Mouse (Mus musculus) hindbrain, embryonic 14.5 days (tissue): ENCODE measurements around the gene Ppp1r3c. TPM values are rescaled to one million over a fixed set of nuclear protein-coding genes. Genes with fewer than 3 reads are reported as not detected.

Source experiments
- ATAC-seq: fragments of 200-750 bp; cut with Nextera tagmentation; 2 replicates; pipeline ENCODE4 v1.8.0; 2017; ENCODE audit warnings: moderate number of reproducible peaks, mild to moderate bottlenecking, moderate TSS enrichment, moderate library complexity; ENCODE audit not compliant: low FRiP score
- DNase-seq: peaks from one replicate; pipeline ENCODE4 v3.0.0-alpha.2; 2015; ENCODE audit warnings: low spot score
- H3K27ac ChIP-seq: fragments of 300-500 bp; sonication (generic); 2 replicates; pipeline ENCODE4 v1.5.1; 2014; ENCODE audit warnings: mild to moderate bottlenecking, moderate library complexity
- H3K27me3 ChIP-seq: fragments of 300-500 bp; sonication (generic); 2 replicates; pipeline ENCODE4 v1.6.1; 2014; ENCODE audit warnings: mild to moderate bottlenecking, low read length, mixed read lengths; ENCODE audit not compliant: control insufficient read depth, insufficient read depth
- H3K36me3 ChIP-seq: fragments of 300-500 bp; sonication (generic); replicated peaks from 2 replicates; pipeline ENCODE4 v1.6.1; 2014; ENCODE audit not compliant: control insufficient read depth, insufficient read depth
- H3K4me1 ChIP-seq: fragments of 300-500 bp; sonication (generic); replicated peaks from 2 replicates; pipeline ENCODE4 v1.6.1; 2014; ENCODE audit warnings: antibody characterized with exemption, low read length, mixed read lengths; ENCODE audit not compliant: control insufficient read depth, insufficient read depth
- H3K4me2 ChIP-seq: fragments of 300-500 bp; sonication (generic); replicated peaks from 2 replicates; pipeline ENCODE4 v1.6.1; 2014; ENCODE audit warnings: mild to moderate bottlenecking, moderate library complexity
- H3K4me3 ChIP-seq: fragments of 300-500 bp; sonication (generic); replicated peaks from 2 replicates; pipeline ENCODE4 v1.5.1; 2014; ENCODE audit warnings: mild to moderate bottlenecking, low read length
- H3K9ac ChIP-seq: fragments of 300-500 bp; sonication (generic); 2 replicates; pipeline ENCODE4 v1.6.1; 2014
- H3K9me3 ChIP-seq: fragments of 300-500 bp; sonication (generic); 2 replicates; pipeline ENCODE4 v1.6.1; 2016; ENCODE audit warnings: low read length; ENCODE audit not compliant: control insufficient read depth
- WGBS: fragments of 180-500 bp; shearing (Covaris S2); extraction: QIAGEN DNeasy Blood & Tissue Kit; methylation state at CpG from one replicate; pipeline ENCODE4 v1.1.7; 2014; 5-methylcytosine and 5-hydroxymethylcytosine counted together
- polyA plus RNA-seq: library from polyadenylated mRNA; unstranded; fragments of >200 nt; fragmentation: Nextera tagmentation; extraction: Ambion mirVana; gene quantifications from 2 replicates; pipeline ENCODE4 v1.2.1, GENCODE M21; 2014

The Ppp1r3c gene
- polyA plus RNA-seq: 29.8 and 32.5 TPM in 2 replicates

GRCm38 (mm10) chr19:36736537-36736936 lies at the start of gene Ppp1r3c:
Ppp1r3c (minus strand) TSS chr19:36736653.
- DNase-seq (peak; percentile 82), ATAC-seq (peak; percentile 96)
- Histone ChIP-seq H3K4me1 (peaks cover 5% of the 10 kb centered on the region; the same call in 1 of the 2 replicates), H3K9ac (peak within 1 kb of the TSS; percentile 62), H3K27ac (peak within 1 kb of the TSS; percentile 58), H3K36me3 (no peaks in the 10 kb centered on the region), H3K9me3 (no peaks in the 10 kb centered on the region), H3K27me3 (no peaks in the 10 kb centered on the region), H3K4me2 (peak within 1 kb of the TSS; percentile 83), H3K4me3 (peak within 1 kb of the TSS; percentile 49)
- under 1% methylated on average over 33 of the region's 33 CpGs for WGBS

- WGBS: 87% methylated on average over 6 of the region's 6 CpGs
- Histone ChIP-seq H3K9me3 (no peaks in the 10 kb centered on the region), H3K9ac (no peak overlapping the region), H3K27me3 (no peaks in the 10 kb centered on the region), H3K4me3 (no peak overlapping the region), H3K27ac (no peak overlapping the region), H3K4me2 (no peak overlapping the region), H3K36me3 (no peaks in the 10 kb centered on the region), H3K4me1 (no peaks in the 10 kb centered on the region)
- ATAC-seq (peak; percentile 27; the same call in 1 of the 2 replicates), DNase-seq (no peak)
Measured at GRCm38 (mm10) chr19:36783179-36783578, 46.7 kb upstream of the Ppp1r3c start.

GRCm38 (mm10) chr19:36782591-36782990 lies 46.1 kb upstream of the Ppp1r3c start:
- H3K4me2 ChIP-seq: no peak overlapping the region
- DNase-seq: no peak
- WGBS: 57% methylated on average over 3 of the region's 3 CpGs
- no peak overlapping the region for H3K27ac ChIP-seq
- H3K4me1 ChIP-seq: no peaks in the 10 kb centered on the region
- ATAC-seq: no peak
- H3K4me3 ChIP-seq: no peak overlapping the region
- H3K36me3 ChIP-seq: no peaks in the 10 kb centered on the region
- no peaks in the 10 kb centered on the region for H3K9me3 ChIP-seq
- no peaks in the 10 kb centered on the region for H3K27me3 ChIP-seq
- H3K9ac ChIP-seq: no peak overlapping the region

GRCm38 (mm10) chr19:36781996-36782395 lies 45.5 kb upstream of the Ppp1r3c start:
- WGBS: 88% methylated on average over 3 of the region's 3 CpGs
- DNase-seq (no peak), ATAC-seq (no peak)
- Histone ChIP-seq H3K4me3 (no peak overlapping the region), H3K4me1 (no peaks in the 10 kb centered on the region), H3K9me3 (no peaks in the 10 kb centered on the region), H3K36me3 (no peaks in the 10 kb centered on the region), H3K27ac (no peak overlapping the region), H3K27me3 (no peaks in the 10 kb centered on the region), H3K9ac (no peak overlapping the region), H3K4me2 (no peak overlapping the region)

DNA sequence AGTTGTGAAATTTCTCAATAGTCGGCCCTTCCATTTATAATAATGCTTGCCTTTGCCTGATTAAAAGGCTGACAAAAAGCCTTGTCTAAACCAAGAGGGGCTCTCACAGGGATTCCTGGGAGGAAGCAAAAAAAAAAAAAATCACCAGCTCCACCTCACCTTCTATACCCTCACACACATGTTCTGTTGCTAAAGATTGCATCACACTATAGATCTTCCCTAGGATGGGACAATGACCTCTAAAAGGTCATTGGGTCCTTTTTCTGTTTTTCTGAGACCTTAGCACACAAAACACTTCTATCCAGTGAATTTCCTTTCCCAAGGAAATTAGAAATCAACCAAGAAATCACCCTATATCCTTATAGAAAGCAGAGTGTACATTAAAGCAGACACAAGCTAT lies 43.9 kb upstream of the Ppp1r3c start:
- H3K4me1 ChIP-seq: no peaks in the 10 kb centered on the region
- no peak overlapping the region for H3K27ac ChIP-seq
- no peak overlapping the region for H3K9ac ChIP-seq
- H3K4me3 ChIP-seq: no peak overlapping the region
- DNase-seq (no peak), ATAC-seq (no peak)
- H3K9me3 ChIP-seq: no peaks in the 10 kb centered on the region
- WGBS: 87% methylated on average over 1 of the region's 1 CpGs
- H3K4me2 ChIP-seq: no peak overlapping the region
- H3K36me3 ChIP-seq: no peaks in the 10 kb centered on the region
- H3K27me3 ChIP-seq: no peaks in the 10 kb centered on the region

DNA sequence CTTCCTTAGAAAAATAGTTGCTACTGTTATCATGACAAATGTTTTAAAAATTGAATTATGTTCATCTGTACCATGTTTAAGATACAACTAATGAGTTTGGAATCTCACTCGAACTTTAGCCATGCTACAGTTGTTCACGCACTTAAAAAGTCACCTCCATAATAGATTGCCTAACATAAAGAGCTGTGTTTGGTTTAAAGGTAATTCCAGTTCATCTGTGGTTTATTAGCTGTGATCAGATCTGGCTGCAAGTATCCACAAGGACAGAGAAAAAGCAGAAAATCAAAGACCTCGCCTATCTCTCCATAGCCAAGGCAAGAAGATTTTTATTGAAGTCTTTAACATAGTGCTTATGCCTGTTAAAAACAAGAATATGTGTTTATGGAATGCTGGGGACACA lies 43.3 kb upstream of the Ppp1r3c start:
- H3K36me3 ChIP-seq: no peaks in the 10 kb centered on the region
- H3K4me1 ChIP-seq: no peaks in the 10 kb centered on the region
- no peak overlapping the region for H3K4me2 ChIP-seq
- no peak overlapping the region for H3K27ac ChIP-seq
- WGBS: 92% methylated on average over 3 of the region's 3 CpGs
- no peak overlapping the region for H3K9ac ChIP-seq
- H3K9me3 ChIP-seq: no peaks in the 10 kb centered on the region
- H3K4me3 ChIP-seq: no peak overlapping the region
- DNase-seq (no peak), ATAC-seq (no peak)
- no peaks in the 10 kb centered on the region for H3K27me3 ChIP-seq

GRCm38 (mm10) chr19:36775531-36775930 lies 39.1 kb upstream of the Ppp1r3c start:
- Histone ChIP-seq H3K4me2 (no peak overlapping the region), H3K9ac (no peak overlapping the region), H3K27me3 (no peaks in the 10 kb centered on the region), H3K36me3 (no peaks in the 10 kb centered on the region), H3K9me3 (no peaks in the 10 kb centered on the region), H3K27ac (no peak overlapping the region), H3K4me1 (no peaks in the 10 kb centered on the region), H3K4me3 (no peak overlapping the region)
- DNase-seq (no peak), ATAC-seq (no peak)
- 91% methylated on average over 8 of the region's 8 CpGs for WGBS

DNA sequence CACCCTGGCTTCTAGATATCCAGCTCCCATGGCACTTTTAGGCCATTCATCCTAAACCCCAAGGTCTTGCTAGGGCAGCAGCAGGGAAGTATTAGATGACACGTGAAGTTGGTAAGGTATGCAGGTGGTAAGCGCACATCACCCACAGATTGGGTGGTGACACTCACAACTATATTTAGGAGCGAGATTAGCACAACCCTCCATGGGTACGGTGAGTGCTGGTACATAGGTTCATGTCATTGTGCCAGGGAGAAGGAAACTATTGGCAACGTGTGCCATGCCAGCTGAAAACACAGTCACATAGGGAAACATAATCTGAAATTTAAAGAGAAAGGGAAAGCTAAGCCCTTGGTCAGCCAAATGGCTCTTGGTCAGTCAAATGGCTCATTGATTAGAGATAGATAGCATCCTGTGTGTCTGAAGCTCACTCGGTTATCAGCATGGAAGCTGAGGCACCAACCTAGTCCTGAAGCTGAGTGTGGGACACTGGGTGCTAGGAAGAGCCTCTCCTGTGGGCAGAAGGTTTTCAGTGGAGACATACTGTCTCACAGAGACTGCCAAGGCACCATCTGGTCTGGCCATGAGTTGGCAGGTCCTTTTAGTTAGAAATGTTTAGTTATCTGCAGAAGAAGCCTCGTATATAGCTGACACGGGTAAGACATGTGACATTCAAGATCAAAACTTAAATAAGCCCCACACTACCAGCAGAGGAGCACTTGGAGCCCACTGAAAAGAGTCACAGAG lies 37.4 kb upstream of the Ppp1r3c start:
- Histone ChIP-seq H3K4me3 (no peak overlapping the region), H3K27ac (no peak overlapping the region), H3K36me3 (no peaks in the 10 kb centered on the region), H3K9ac (no peak overlapping the region), H3K4me1 (no peaks in the 10 kb centered on the region), H3K27me3 (no peaks in the 10 kb centered on the region), H3K4me2 (no peak overlapping the region), H3K9me3 (no peaks in the 10 kb centered on the region)
- no peak for DNase-seq
- 95% methylated on average over 8 of the region's 8 CpGs for WGBS
- no peak for ATAC-seq

GRCm38 (mm10) chr19:36768084-36768483 lies 31.6 kb upstream of the Ppp1r3c start:
- WGBS: 88% methylated on average over 8 of the region's 8 CpGs
- ATAC-seq (no peak), DNase-seq (no peak)
- H3K4me1 ChIP-seq: no peaks in the 10 kb centered on the region
- no peaks in the 10 kb centered on the region for H3K27me3 ChIP-seq
- no peaks in the 10 kb centered on the region for H3K9me3 ChIP-seq
- H3K36me3 ChIP-seq: no peaks in the 10 kb centered on the region
- no peak overlapping the region for H3K9ac ChIP-seq
- H3K4me3 ChIP-seq: no peak overlapping the region
- H3K27ac ChIP-seq: no peak overlapping the region
- no peak overlapping the region for H3K4me2 ChIP-seq
